Mouse (Mus musculus) brain, adult 2 months (tissue): ENCODE results near the gene Gm3012.
"Not testable (repeated sequence)": the region's sequence is repeated elsewhere in the genome, so short reads cannot be mapped to it uniquely, and the experiment has no call there.

Source experiments
- DNase-seq: peaks from one replicate; pipeline ENCODE4 v3.0.0; 2011; ENCODE audit warnings: low read depth, low spot score

The Gm3012 gene

GRCm38 (mm10) chr14:3634212-3634611 is at the start of gene Gm3012:
TSS of gene Gm3012 (plus strand) at chr14:3634512.
- DNase-seq, result not testable (repeated sequence)

- DNase-seq, result not testable (repeated sequence)
These were observed 17.4 kb downstream of the Gm3012 start, which contains the start of gene Gm3020 for GRCm38 (mm10) chr14:3651730-3652129. TSS of gene Gm3020 (plus strand) at chr14:3652030.

- not testable (repeated sequence) for DNase-seq
These were observed 54.2 kb downstream of the Gm3012 start, which contains the start of gene Gm3043 for GRCm38 (mm10) chr14:3688483-3688882. TSS of gene Gm3043 (plus strand) at chr14:3688783.
